Mouse (Mus musculus) forebrain, embryonic 15.5 days (tissue): ENCODE measurements at regions not wholly inside any gene's neighbourhood (a gene's known extent, or its start where the extent isn't known, plus 50 kb on each side); places are given as distances from the start of the nearest gene placed in this dataset.
A peak's percentile ranks its signal among the peaks of the same experiment; 100 is the strongest.

ENCODE experiments used
- ATAC-seq: fragments of 200-750 bp; cut with Nextera tagmentation; replicated peaks from 2 replicates; pipeline ENCODE4 v1.8.0; 2017; ENCODE audit warnings: mild to moderate bottlenecking, moderate TSS enrichment, moderate library complexity
- H3K27ac ChIP-seq: fragments of 300-500 bp; sonication (generic); replicated peaks from 2 replicates; pipeline ENCODE4 v1.5.1; 2015; ENCODE audit warnings: mild to moderate bottlenecking, inconsistent platforms
- H3K27me3 ChIP-seq: fragments of 300-500 bp; sonication (generic); 2 replicates; pipeline ENCODE4 v1.6.1; 2015; ENCODE audit warnings: inconsistent platforms
- H3K36me3 ChIP-seq: fragments of 300-500 bp; sonication (generic); 2 replicates; pipeline ENCODE4 v1.6.1; 2015; ENCODE audit warnings: mild to moderate bottlenecking, inconsistent platforms
- H3K4me1 ChIP-seq: fragments of 300-500 bp; sonication (generic); 2 replicates; pipeline ENCODE4 v1.6.1; 2015; ENCODE audit warnings: inconsistent platforms
- H3K4me2 ChIP-seq: fragments of 300-500 bp; sonication (generic); replicated peaks from 2 replicates; pipeline ENCODE4 v1.6.1; 2015; ENCODE audit warnings: mild to moderate bottlenecking, inconsistent platforms
- H3K4me3 ChIP-seq: fragments of 300-500 bp; sonication (generic); 2 replicates; pipeline ENCODE4 v1.5.1; 2015; ENCODE audit warnings: mild to moderate bottlenecking, inconsistent platforms
- H3K9ac ChIP-seq: fragments of 300-500 bp; sonication (generic); replicated peaks from 2 replicates; pipeline ENCODE4 v1.6.1; 2015; ENCODE audit warnings: mild to moderate bottlenecking, inconsistent platforms
- H3K9me3 ChIP-seq: fragments of 300-500 bp; sonication (generic); 2 replicates; pipeline ENCODE4 v1.6.1; 2016; ENCODE audit warnings: inconsistent platforms
- WGBS: fragments of 180-500 bp; shearing (Covaris S2); methylation state at CpG from one replicate; pipeline ENCODE4 v1.1.7; 2015; ENCODE audit warnings: mixed read lengths; 5-methylcytosine and 5-hydroxymethylcytosine counted together

DNA sequence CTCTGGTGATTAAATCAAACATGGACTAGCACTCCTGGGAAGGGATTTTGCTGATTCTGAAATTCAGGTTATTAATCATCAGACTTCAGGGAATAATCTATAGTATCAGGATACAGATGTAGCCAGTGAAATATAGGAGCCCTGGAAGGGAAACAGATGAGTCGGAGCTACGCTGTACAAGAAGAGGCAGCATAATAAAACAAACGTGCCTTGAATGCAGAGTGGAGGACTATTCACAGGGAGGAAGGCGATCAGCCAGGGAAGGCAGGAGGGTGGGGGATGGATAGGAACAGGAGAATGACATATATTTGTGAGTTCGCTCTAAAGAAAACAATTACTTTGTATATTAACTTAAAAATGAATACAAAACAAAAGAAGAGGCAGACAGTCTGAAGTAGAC lies 286.6 kb upstream of the Got2 start:
- no peak overlapping the region for H3K9ac ChIP-seq
- H3K27me3 ChIP-seq = no peaks in the 10 kb centered on the region
- H3K4me3 ChIP-seq = no peak overlapping the region
- ATAC-seq = peak; percentile 71; the same call in 1 of the 2 replicates
- 0 out of 2 replicates have a peak, but pooled peaks cover 4% of the 10 kb centered on the region for H3K9me3 ChIP-seq
- H3K27ac ChIP-seq = no peak overlapping the region
- no peaks in the 10 kb centered on the region for H3K4me1 ChIP-seq
- 47% methylated on average over 5 of the region's 5 CpGs for WGBS
- H3K36me3 ChIP-seq = no peaks in the 10 kb centered on the region
- no peak overlapping the region for H3K4me2 ChIP-seq

GRCm38 (mm10) chr8:96164933-96165332 lies 276.6 kb upstream of the Got2 start:
- H3K9ac ChIP-seq = no peak overlapping the region
- 0 out of 2 replicates have a peak, but pooled peaks cover 1% of the 10 kb centered on the region for H3K4me1 ChIP-seq
- H3K9me3 ChIP-seq = no peaks in the 10 kb centered on the region
- H3K36me3 ChIP-seq = no peaks in the 10 kb centered on the region
- 94% methylated on average over 8 of the region's 8 CpGs for WGBS
- H3K4me2 ChIP-seq = no peak overlapping the region
- H3K27ac ChIP-seq = no peak overlapping the region
- no peaks in the 10 kb centered on the region for H3K27me3 ChIP-seq
- no peak overlapping the region for H3K4me3 ChIP-seq
- no peak for ATAC-seq

- ATAC-seq = peak; percentile 84
- H3K27me3 ChIP-seq = no peaks in the 10 kb centered on the region
- H3K4me3 ChIP-seq = no peak overlapping the region
- H3K36me3 ChIP-seq = no peaks in the 10 kb centered on the region
- H3K9ac ChIP-seq = no peak overlapping the region
- no peak overlapping the region for H3K4me2 ChIP-seq
- H3K27ac ChIP-seq = peak overlapping the region; percentile 41
- 0 out of 2 replicates have a peak, but pooled peaks cover 4% of the 10 kb centered on the region for H3K4me1 ChIP-seq
- WGBS = 42% methylated on average over 6 of the region's 6 CpGs
- H3K9me3 ChIP-seq = no peaks in the 10 kb centered on the region
Measured at GRCm38 (mm10) chr8:96159899-96160298, 271.6 kb upstream of the Got2 start.

- H3K9ac ChIP-seq = no peak overlapping the region
- H3K4me1 ChIP-seq = no peaks in the 10 kb centered on the region
- H3K27me3 ChIP-seq = no peaks in the 10 kb centered on the region
- no peaks in the 10 kb centered on the region for H3K9me3 ChIP-seq
- no peak overlapping the region for H3K27ac ChIP-seq
- H3K4me2 ChIP-seq = no peak overlapping the region
- WGBS = 46% methylated on average over 12 of the region's 12 CpGs
- H3K4me3 ChIP-seq = no peak overlapping the region
- no peak for ATAC-seq
- H3K36me3 ChIP-seq = no peaks in the 10 kb centered on the region
Measured at GRCm38 (mm10) chr8:96152496-96153250, 264.3 kb upstream of the Got2 start.

GRCm38 (mm10) chr8:96152056-96152455 lies 263.7 kb upstream of the Got2 start:
- no peak overlapping the region for H3K4me3 ChIP-seq
- ATAC-seq = no peak
- 82% methylated on average over 10 of the region's 10 CpGs for WGBS
- no peaks in the 10 kb centered on the region for H3K36me3 ChIP-seq
- H3K4me1 ChIP-seq = no peaks in the 10 kb centered on the region
- no peaks in the 10 kb centered on the region for H3K27me3 ChIP-seq
- no peak overlapping the region for H3K4me2 ChIP-seq
- H3K9me3 ChIP-seq = no peaks in the 10 kb centered on the region
- H3K27ac ChIP-seq = no peak overlapping the region
- no peak overlapping the region for H3K9ac ChIP-seq

GRCm38 (mm10) chr8:96151065-96151472 lies 262.7 kb upstream of the Got2 start:
- 73% methylated on average over 16 of the region's 16 CpGs for WGBS
- no peak overlapping the region for H3K4me3 ChIP-seq
- H3K9me3 ChIP-seq = no peaks in the 10 kb centered on the region
- H3K4me1 ChIP-seq = no peaks in the 10 kb centered on the region
- H3K27me3 ChIP-seq = no peaks in the 10 kb centered on the region
- no peak overlapping the region for H3K4me2 ChIP-seq
- H3K36me3 ChIP-seq = no peaks in the 10 kb centered on the region
- no peak for ATAC-seq
- no peak overlapping the region for H3K27ac ChIP-seq
- no peak overlapping the region for H3K9ac ChIP-seq

DNA sequence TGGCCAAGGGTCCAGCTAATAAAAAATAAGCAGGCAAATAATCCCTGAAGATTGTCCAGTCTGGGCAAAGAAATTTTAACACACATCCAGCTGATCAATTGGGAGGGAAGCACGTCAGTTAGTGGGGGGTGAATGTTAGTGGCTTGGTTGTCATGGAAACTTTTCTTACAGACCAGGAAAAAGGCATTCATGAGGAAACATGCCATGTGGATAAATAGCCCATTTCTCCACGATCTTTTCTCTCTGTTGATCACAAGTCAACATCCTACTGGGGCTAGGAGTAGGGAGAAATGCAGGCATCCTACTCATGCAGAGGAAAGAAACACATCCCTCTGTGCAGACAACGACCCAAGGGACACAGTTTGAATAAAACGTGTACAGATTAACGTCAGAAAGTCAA lies 243.8 kb upstream of the Got2 start:
- ATAC-seq = no peak
- no peak overlapping the region for H3K27ac ChIP-seq
- H3K36me3 ChIP-seq = no peaks in the 10 kb centered on the region
- no peak overlapping the region for H3K9ac ChIP-seq
- H3K27me3 ChIP-seq = no peaks in the 10 kb centered on the region
- no peaks in the 10 kb centered on the region for H3K4me1 ChIP-seq
- H3K4me3 ChIP-seq = no peak overlapping the region
- H3K9me3 ChIP-seq = no peaks in the 10 kb centered on the region
- 23% methylated on average over 5 of the region's 5 CpGs for whole genome bisulfite sequencing
- no peak overlapping the region for H3K4me2 ChIP-seq

DNA sequence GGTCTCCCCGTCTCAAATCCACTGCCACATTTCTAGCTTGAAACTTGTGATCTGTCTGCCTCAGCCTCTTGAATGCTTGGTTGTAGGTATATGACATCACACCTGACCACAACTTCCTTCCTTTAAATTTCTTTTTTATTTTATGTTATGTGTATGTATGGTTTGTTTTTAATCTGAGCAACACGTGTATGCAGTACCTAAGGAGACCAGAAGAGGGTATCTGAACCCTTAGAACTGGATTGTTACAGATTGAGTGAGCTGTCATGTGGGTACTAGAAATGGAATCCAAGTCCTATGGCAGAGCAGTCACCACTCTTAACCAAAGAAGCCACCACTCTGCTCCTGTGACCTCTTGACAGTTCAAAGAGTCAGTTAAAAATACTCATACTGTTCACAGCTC lies 240.0 kb upstream of the Got2 start:
- no peak overlapping the region for H3K27ac ChIP-seq
- WGBS = 73% methylated on average over 2 of the region's 2 CpGs
- no peak overlapping the region for H3K4me3 ChIP-seq
- no peaks in the 10 kb centered on the region for H3K36me3 ChIP-seq
- H3K4me1 ChIP-seq = no peaks in the 10 kb centered on the region
- no peak overlapping the region for H3K9ac ChIP-seq
- H3K27me3 ChIP-seq = no peaks in the 10 kb centered on the region
- no peak overlapping the region for H3K4me2 ChIP-seq
- ATAC-seq = no peak
- no peaks in the 10 kb centered on the region for H3K9me3 ChIP-seq

DNA sequence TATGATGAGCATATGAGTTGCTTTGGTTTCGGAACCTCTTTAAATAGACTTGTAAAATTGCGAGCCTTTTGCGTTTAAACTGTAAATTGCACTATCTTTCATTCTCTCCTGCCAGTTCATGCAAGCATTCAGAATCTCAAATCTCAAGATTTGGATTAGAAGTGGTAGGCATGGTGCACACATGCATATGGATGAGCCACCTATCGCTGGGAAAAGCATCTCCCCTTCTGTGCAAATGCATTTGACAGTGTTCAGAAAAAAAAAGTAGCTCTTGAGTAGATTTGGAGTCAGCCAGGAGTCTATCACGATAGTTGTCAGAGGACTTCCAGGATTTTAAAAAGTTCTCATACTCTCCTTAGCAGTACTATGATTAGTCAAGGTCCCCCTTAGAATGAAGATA lies 212.5 kb upstream of the Got2 start:
- Histone ChIP-seq H3K27ac (no peak overlapping the region), H3K27me3 (no peaks in the 10 kb centered on the region), H3K36me3 (no peaks in the 10 kb centered on the region), H3K4me1 (peaks cover 5% of the 10 kb centered on the region; the same call in 1 of the 2 replicates), H3K4me2 (no peak overlapping the region), H3K9ac (no peak overlapping the region), H3K4me3 (no peak overlapping the region), H3K9me3 (no peaks in the 10 kb centered on the region)
- 78% methylated on average over 5 of the region's 5 CpGs for WGBS
- no peak for ATAC-seq

DNA sequence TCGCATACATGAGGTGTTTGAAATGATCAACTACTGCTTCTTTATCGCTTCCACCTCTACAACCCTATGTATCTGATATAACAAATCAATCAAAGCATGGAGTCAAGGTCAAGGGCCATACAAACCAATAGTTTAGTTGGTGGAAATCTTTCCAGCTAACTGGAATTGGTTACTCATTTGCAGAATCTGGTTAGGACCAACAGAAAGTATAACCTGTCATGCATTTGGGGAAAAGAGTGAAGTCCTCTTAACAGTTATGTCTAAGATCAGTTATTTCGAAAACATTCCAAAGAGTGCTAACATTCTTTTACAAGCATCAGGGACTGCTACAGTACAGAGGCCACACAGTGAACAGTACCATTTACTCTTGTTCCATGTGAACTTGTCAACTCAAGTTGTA lies 204.6 kb upstream of the Got2 start:
- no peaks in the 10 kb centered on the region for H3K36me3 ChIP-seq
- H3K4me3 ChIP-seq = no peak overlapping the region
- WGBS = 92% methylated on average over 3 of the region's 3 CpGs
- no peak overlapping the region for H3K9ac ChIP-seq
- H3K27me3 ChIP-seq = no peaks in the 10 kb centered on the region
- H3K4me2 ChIP-seq = no peak overlapping the region
- no peak overlapping the region for H3K27ac ChIP-seq
- H3K4me1 ChIP-seq = no peaks in the 10 kb centered on the region
- ATAC-seq = no peak
- H3K9me3 ChIP-seq = no peaks in the 10 kb centered on the region

- Histone ChIP-seq H3K36me3 (no peaks in the 10 kb centered on the region), H3K27ac (no peak overlapping the region), H3K4me1 (no peaks in the 10 kb centered on the region), H3K27me3 (no peaks in the 10 kb centered on the region), H3K4me3 (no peak overlapping the region), H3K9me3 (no peaks in the 10 kb centered on the region), H3K4me2 (no peak overlapping the region), H3K9ac (no peak overlapping the region)
- WGBS = 76% methylated on average over 1 of the region's 1 CpGs
- ATAC-seq = no peak
Measured at GRCm38 (mm10) chr8:96090231-96090630, 201.9 kb upstream of the Got2 start.

DNA sequence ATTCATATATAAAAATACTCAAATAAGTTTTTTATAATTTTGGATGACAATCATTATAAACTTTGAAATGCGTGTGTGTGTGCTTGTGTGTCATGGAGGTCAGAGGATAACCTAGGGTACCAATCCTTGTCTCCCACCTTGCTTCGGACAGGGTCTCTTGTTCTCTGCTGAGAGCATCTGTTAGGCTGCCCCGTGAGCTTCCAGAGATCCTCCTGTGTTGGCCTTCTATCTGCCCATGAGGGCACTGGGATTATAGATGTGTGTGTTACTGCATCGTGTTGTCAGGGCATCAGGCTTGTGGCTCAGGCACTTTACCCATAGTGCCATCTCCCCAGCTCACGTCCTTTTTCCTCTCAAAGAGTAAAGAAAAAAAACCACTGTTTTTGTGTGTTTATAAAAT lies 180.0 kb upstream of the Got2 start:
- Histone ChIP-seq H3K27me3 (no peaks in the 10 kb centered on the region), H3K4me1 (no peaks in the 10 kb centered on the region), H3K9ac (no peak overlapping the region), H3K4me2 (no peak overlapping the region), H3K27ac (no peak overlapping the region), H3K4me3 (no peak overlapping the region), H3K36me3 (no peaks in the 10 kb centered on the region), H3K9me3 (no peaks in the 10 kb centered on the region)
- ATAC-seq = no peak
- WGBS = 81% methylated on average over 5 of the region's 5 CpGs

GRCm38 (mm10) chr8:96047686-96048085 lies 159.3 kb upstream of the Got2 start:
- WGBS = 12% methylated on average over 3 of the region's 3 CpGs
- H3K27me3 ChIP-seq = no peaks in the 10 kb centered on the region
- no peak overlapping the region for H3K27ac ChIP-seq
- H3K9ac ChIP-seq = no peak overlapping the region
- H3K9me3 ChIP-seq = no peaks in the 10 kb centered on the region
- ATAC-seq = no peak
- no peak overlapping the region for H3K4me3 ChIP-seq
- H3K4me2 ChIP-seq = no peak overlapping the region
- no peaks in the 10 kb centered on the region for H3K36me3 ChIP-seq
- H3K4me1 ChIP-seq = peaks cover 6% of the 10 kb centered on the region; the same call in 1 of the 2 replicates
